Mouse (Mus musculus): ENCODE data around the gene Luc7l3.
"Not testable (repeated sequence)": the region's sequence is repeated elsewhere in the genome, so short reads cannot be mapped to it uniquely, and the experiment has no call there.

Luc7l3 gene

DNA sequence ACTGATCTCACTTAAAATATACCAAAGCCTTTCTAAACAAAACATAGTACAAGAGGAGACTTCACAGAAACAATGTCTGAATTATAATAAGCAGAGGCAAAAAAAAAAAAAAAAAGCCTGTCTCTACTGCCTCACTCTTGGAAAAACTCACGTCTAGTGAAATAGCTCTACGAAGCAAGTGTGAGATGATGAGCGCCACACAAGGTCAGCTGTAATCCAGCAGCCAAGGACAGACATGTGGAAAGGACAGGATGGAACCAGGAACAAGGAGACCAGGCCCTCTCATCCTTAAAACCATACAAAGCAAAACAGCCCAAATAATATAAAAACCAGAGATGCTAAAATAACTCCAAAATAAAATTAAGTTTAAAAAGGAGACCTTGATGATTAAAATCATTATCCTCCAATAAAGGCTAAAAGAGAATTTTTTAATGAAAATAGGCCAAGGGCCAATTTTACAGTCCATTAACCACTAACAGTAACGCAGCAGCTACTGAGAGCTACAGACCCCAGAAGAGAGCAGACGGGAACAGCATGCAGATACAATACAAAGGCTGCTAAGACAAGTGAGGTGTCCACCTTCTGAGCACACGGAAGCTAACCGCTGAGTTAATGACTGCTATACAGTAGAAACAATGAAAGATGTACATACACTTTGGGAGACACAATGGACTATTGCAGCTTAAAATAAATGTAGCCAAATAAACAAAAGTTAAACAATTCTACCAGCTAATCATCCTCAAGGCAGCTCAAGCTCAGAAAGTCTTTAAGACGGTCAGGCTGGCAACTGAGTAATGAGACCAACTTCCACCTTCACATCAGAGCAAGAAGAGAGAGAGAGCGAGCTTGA lies 26.6 kb downstream of the Luc7l3 start:
- DNase-seq (ENCODE audit: low read depth, low spot score): no peak

DNA sequence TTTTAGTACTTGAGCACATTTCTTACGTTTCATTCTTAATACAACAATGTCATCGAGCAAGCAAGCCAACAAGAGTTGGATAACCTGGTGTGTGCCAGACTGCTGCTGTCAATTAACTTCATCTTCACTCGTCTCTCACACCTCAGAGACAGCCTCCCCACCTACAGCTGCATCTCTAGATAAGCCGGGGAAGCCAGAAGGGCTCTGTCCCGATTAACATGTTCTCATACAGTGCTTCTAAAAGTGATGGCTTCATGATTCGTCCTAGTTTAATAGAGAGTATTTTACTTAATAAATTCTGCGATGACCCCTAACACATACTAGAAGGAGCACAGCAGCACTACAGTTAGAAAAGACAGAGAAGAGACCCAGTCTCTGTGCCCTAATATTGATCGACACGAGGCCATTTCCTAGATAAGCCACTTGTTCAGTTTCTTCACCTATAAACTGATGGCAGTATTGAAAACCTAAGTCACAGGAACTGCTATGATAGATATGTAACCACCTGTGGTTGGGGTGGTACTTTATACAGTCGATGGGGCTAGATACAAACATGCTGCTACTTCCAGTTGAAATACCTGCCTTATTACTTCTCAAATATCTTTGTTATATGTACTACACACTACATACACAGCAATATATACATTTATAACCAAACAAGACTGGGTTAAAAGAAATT lies 31.6 kb downstream of the Luc7l3 start:
- DNase-seq (ENCODE audit: low read depth, low spot score): no peak

DNA sequence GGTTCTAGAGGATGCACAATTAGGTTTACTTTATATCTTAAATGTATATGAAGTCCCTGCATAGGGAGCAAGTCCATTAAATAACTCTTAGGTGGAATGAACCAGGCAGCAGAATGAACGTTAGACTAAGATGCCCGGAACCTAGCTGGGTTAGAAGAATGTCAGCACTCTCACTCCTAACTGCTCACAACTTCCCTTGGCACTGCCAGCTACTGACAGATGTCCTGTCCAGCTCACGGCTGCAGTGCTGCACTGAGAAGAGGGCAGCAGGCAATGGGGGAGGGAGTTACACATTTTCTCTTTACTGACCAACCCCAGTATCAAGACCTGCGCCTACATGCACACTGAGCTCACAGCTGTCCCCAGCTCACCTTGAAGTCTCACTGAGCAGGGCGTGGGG lies 34.7 kb downstream of the Luc7l3 start:
- no peak for DNase-seq (ENCODE audit: low read depth, low spot score)

DNA sequence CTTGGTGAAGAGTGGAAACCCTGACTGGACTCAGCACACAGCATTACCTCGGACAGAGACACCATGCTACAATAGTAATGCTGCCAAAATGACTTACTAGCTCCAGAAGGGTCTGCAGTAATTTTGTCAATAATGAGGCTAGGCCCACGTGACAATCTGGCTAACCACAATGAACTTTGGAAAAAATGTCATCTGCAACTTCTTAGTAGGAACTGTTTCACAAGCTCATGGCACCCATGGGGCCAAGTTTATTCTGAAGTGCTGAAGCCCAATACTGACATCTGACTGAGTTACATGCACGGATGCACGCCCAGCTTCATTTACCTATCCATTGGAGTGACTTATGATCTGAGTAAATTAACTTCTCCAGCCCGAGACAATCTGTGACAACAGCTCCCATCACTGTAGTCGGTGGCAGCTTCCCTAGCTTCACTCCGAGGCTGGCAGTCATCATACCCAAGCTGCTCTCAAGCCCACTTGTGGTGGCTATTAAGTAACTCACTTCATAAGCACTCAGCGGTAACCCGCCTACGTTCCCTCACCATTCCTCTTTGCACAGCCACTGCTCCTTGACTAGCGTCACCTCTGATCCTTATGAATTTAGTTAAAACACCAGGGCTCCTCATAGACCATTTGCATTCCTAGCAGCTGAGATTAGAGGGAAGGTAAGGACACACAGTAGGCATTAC lies 35.8 kb downstream of the Luc7l3 start:
- no peak for DNase-seq (ENCODE audit: low read depth, low spot score)

DNA sequence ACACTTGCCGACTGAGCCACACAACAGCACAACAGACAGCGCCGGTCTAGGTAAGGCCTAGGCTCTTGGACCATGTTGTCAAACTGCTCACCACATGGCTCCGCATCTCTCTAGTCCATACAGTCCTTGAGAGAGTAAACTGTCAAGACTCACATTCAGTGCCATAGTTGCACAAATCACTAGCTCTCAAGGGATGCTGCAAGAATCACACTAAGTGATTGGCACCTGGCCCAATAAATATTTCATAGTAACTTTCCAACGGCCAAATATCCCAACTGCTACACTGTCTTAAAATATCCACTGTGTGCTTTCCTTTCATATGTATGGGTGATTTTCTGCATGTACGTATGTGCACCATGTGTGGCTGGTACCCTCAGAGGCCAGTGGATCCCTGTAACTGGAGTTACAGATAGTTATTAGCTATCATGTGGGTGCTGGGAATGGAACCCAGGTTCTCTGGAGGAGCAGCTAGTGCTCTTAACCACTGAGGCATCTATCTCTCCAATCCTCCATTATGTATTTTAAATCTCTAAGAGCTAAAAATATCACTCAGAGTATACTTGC lies 38.2 kb downstream of the Luc7l3 start:
- no peak for DNase-seq (ENCODE audit: low read depth, low spot score)

DNA sequence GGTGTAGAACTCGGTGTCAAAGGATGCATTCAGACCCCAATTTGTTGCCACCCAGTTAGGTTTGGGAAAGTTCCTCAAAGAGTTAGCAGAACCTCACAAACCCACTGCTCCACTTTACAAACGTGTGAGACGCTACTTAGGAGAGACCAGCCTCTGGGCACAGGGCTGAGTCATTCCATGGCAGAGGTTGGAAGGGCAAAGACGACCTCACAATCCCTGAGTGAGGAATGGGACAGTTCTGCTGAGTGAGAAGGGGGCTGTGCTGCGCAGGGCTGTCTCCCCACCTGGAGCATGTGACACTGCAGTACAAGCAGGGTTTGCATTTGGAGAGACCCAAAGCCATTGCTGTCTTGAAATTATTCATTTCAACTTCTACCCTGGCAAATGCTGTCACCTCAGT lies 39.5 kb downstream of the Luc7l3 start:
- no peak for DNase-seq (ENCODE audit: low read depth, low spot score)

DNA sequence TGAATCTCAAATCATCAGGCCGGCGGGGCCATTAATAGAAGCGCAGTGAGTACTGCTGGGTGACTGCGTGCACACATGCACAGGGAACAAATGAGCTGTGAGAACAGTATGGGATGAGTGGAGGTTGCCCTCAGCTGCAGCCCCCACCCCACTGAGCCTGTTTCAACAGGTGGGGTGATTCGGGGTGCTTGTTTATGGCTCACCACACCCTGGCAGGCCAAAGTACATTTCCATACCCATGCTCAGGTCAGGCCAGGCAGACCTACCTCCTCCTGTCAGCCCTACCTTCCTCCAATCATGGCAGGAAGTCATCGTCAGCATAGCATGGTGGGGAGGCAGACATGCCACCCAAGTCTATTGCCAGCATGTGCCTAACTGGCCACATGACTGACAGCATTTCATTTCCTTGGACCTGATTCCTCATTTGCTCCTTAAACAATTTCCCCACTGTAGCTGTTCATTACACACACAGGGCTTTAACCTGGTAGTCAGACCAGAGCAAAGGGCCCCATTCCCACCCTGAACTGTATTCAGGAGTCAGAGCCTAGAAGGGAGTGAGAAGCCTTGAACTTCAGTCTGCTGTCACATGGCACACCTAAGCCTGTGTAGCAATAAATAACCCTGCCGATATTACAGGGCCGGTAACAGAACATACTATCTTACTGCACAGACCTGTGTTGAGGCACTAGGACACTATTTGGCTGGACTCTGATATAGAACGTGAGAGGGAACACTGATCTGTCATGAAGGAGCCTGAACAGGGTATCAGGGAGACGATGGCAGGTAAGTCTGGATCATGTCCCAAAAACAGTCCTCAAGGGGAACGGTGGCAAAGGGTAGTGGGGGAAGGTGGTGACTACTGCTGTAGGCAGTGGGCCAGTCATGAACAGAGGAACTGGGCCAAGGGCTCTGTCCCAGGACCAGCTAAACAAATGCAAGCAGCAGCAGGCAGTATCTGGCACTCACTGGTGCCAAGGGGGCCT lies 40.3 kb downstream of the Luc7l3 start, which contains the start of gene Gm21885:
Gene Gm21885, plus strand, starts transcription at position 675 of the 983 bp plus-strand sequence.
- DNase-seq (ENCODE audit: low read depth, low spot score): no peak

DNA sequence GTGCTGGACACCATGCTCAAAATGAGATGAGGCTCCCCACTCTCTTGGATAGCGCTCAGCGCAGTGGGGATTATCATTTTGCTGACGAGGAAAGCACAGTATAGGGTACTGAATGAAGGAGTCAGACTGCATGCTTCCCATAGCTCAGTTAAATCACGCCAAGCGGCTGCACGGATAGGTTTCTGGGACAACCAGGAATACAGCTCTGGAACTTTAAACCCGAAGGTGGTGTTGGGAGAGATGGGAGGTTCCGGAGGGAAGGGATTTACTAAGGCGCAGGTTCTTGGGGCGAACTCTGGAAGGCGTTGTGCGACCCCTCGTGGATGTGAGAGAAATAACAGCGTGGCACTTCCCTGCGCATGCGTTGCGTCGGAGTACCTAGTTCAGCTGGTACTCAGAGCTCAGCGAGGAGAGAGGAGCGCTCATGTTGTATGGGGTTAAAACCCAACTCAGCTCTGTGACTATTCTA lies 44.9 kb downstream of the Luc7l3 start:
- peak; percentile 97 for DNase-seq (ENCODE audit: low read depth, low spot score)

DNA sequence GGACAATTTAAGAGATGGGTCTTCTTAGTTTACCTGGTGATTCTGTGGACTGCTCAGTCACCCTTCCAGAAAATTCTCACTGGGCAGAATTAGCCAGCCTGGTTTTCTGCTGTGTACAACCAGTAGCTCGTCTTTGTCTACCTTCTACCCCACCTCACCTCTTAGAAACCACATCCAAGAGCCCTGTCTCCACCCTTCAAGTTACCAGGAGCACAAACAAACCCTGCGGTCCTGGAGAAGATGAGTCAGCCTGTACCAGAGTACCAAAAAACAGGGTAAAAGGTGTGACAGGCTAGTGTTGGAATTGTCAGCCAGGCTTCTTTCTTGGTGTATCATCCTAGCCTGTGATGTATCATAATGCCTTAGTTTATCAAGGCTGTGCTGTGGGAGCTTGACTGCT lies 46.1 kb downstream of the Luc7l3 start:
- DNase-seq (ENCODE audit: low read depth, low spot score): no peak

DNA sequence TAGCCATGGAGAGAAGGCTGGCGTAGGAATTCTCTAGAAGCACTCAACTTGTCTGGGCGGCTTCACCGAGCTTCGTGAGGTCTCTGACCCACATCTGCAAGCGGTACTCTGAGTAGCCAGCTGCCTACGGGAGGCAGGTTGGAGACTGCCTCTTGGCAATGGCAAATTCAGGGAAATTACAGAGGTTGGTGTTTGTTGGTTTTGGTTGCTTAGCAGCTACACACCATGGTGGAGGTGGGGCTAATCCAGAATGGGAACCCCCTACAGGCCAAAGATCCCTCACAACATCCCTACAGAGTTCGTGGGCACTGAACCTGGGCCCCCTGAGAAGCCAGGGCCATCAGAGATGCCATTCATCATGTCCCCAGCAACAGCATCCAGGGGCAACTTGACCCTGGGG lies 46.6 kb downstream of the Luc7l3 start:
- DNase-seq (ENCODE audit: low read depth, low spot score): no peak

DNA sequence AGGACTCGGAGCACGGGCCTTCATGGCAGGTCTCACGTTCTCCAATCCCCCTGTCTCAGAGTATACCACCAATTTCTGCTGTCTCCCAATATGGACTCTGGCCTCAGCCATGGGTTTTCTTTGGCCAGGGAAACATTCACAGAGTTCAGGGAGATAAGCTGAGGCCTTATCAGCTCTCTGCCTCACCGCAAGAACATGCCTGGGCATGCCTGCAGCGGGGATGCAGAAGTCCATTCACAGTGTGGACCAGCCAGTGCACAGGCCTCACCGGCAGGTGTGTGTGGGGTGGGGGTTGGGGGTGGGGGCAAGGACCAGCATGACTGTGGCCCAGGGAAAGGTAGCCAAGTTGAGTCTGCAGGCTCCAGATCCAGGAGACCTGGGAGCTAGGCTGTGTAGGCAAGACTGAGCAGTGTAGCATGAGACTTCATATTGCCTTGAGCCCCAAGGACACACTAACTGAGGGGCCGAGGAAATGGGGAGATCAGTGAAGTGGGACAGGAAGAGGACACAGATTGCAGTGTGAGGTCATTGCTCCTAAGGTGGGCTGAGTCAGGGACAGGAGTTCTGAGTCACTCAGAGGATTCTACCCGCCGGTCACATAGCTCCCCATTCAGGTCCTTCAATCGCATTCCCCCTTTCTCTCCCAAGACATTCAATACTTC lies 47.5 kb downstream of the Luc7l3 start:
- DNase-seq (ENCODE audit: low read depth, low spot score): no peak

DNA sequence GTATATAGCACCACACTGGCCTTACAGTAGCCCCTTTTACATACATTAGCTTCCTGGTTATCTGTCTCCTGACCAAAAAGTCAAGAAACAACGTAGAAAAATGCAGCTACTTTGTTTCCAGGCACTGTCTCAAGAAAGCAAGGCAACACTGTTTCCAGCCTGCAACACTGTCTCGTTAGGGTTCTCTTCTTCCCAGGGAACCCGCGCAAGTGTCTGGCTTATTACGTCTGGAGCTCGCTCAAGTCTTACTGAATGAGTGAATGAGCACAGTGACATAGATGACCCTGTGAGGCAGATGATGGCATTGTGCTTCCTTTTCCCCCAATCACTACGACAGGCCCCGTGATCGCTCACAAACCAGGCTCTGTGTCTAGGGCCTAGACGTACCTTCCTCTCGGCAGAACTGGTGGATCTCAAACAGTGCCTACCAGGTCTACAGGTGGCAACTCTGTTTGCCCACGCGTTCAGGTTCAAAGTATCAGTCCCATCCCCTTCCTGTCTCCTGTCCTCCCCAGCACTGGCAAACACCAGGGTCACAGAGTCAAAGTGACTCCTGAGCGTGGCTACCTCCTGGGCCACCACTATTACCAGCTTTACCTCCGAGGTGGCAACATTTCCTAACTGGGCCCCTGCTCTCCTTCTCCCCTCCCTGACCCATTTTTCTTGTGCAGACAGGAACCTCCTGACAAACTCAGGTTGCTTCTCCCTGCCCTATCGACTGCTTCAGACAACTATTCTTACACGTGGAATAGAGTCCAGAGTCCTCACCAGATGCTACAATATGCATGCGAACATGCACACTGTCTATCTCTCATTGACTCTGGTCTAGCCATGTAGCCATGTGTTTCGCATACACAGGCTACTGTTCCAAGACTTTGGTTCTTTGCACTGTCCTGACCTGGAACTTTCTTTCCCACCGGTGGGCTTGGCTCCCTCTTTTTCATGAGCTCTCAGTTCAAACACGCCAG lies 48.5 kb downstream of the Luc7l3 start:
- DNase-seq (ENCODE audit: low read depth, low spot score): no peak

DNA sequence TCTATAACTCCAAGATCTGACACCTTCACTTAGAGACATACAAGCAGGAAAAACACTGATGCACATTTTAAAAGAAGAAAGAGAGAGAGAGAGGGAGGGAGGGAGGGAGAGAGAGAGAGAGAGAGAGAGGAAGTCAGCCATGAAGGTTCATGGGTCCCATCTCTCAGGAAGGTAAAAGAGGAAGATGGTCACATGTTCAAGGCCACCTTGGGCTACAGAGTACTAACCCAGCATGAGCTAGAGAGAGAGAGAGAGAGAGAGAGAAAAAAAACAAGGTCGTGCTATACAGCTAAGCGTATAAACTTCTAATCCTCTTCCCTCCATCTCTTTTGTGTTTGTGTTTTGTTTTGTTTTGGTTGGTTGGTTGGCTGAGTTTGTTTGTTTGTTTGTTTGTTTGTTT lies 50.8 kb downstream of the Luc7l3 start:
- DNase-seq (ENCODE audit: low read depth, low spot score): no peak

DNA sequence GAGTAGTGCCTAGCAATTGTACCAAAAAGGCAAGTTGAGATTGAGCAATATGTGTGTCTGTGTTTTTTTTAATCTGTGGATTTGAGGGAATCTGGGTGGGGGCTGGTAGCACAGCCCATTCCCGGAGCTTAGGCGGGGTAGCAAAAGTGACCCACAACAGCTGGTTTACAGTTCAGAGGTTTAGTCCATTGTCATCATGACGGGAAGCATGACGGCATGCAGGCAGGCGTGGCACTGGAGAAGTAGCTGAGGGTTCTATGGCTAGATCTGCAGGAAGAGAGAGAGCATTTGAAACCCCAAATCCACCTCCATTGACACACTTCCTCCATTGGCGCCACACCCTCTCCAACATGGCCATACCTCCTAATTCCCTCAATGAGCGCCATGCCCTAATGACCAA lies 51.9 kb downstream of the Luc7l3 start:
- no peak for DNase-seq (ENCODE audit: low read depth, low spot score)

DNA sequence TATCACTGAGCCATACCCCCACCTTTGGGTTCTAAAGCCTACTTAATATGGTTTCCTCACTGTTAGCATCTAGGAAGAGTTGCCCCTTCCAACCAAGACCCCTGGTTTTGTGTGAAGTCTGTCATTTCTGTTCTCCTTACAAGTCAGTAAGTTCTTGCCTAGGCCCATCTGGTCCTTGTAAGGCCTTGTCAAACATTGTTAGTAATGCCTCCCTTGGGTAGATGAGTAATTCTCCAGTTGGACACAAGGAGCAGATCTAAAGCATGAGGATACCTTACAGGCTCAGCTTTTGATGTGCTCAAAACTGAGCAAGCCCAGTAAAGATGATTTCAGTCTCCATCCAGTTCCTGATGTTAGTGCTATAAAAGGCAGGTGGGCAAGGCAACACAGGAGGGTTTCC lies 53.0 kb downstream of the Luc7l3 start:
- DNase-seq (ENCODE audit: low read depth, low spot score): no peak

DNA sequence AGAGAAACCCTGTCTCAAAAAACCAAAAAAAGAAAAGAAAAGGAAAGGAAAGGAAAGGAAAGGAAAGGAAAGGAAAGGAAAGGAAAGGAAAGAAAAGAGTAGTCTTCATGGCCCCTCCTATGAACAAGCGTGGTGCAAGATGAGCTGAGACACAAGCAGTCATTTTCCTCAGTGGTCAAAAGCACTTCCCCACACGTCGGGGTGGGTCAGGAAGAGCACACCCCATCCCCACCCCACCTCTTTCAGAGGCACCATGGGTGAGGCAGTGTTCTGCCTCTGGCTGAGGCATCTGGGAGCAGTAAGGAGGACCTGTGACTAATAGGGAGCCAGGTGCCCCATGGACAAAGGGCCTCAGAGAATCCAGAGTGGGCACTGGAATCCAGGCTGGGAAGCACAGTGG lies 55.6 kb downstream of the Luc7l3 start:
- DNase-seq (ENCODE audit: low read depth, low spot score): not testable (repeated sequence)

DNA sequence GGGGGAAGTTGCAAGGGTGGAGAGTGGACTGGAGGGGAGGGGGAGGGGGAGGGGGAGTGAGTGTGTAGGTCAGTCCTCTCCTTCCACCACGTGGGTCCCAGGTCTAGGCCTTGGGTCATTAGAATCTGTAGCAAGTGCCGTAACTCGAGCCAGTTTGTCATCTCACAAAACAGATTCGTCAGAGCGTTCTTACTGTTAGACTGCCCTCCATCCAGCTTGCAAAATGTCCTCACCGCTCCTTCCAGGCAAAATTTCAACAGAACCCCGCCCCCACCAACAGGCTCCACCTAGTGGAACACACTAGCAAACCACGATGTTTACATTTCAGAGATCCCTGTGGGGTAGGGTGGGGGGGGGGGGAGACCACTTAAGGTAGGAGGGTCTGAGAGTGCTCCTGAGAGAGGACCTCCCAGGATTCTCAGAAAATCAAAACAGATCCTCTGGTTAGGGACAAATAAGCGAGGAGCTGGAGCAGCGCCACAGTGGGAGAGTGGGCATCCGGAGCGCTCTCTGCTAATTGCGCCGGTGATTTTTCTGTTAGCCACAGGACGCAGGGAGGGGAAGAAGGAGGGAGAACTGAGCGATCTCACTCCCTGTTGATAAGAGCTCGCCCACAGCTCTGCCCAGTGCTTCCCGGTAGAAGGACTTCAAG lies 56.5 kb downstream of the Luc7l3 start:
- DNase-seq (ENCODE audit: low read depth, low spot score): peak; percentile 72

DNA sequence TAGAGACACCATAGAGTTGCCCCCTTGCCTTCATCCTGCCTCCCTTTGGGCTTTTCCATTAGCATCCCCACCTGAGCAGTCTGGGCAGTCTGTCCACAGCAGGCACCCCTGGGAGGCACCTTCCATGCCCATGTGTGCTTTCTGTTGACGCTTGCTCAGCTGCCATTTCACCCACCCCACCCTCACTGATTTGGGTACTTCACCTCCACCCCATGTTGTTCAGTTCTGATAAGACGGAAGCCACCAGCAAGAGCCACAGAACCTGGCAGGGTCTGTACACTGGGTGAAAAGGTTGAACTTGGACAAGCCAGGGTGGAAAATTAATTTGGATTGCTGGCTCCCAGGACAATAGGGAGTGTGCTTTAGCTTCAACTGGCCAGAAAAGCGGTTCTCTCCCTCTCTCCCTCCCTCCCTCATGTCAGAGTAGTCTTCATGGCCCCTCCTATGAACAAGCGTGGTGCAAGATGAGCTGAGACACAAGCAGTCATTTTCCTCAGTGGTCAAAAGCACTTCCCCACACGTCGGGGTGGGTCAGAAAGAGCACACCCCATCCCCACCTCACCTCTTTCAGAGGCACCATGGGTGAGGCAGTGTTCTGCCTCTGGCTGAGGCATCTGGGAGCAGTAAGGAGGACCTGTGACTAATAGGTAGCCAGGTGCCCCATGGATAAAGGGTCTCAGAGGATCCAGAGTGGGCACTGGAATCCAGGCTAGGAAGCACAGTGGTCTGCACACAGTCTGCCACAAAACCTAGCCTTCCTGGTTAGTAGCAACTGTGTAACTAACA lies 60.0 kb downstream of the Luc7l3 start:
- no peak for DNase-seq (ENCODE audit: low read depth, low spot score)

Data from ES-CJ7 (cell line).